Mouse (Mus musculus) CH12.LX (cell line): ENCODE data around the gene Sema4g.

ENCODE experiments used
- CTCF ChIP-seq, 2 experiments: IDR thresholded peaks in 1 of 2; conservative IDR thresholded peaks in 1 of 2; 2 replicates each; pipeline ENCODE4 v1.5.1; 2011 to 2012; ENCODE audit warnings: low read depth in 2 of 2, low read length in 2 of 2, improper control_type of control experiment in 1 of 2, inconsistent platforms in 1 of 2, mild to moderate bottlenecking in 1 of 2, moderate library complexity in 1 of 2
- PAX5 ChIP-seq: IDR thresholded peaks from 2 replicates; pipeline ENCODE4 v1.6.1; 2012; ENCODE audit warnings: low read length, inconsistent platforms, mixed read lengths
- ZNF384 ChIP-seq: IDR thresholded peaks from 2 replicates; pipeline ENCODE4 v1.6.1; 2012; ENCODE audit warnings: low read depth, low read length, improper control_type of control experiment, inconsistent platforms

GRCm38 (mm10) chr19:44991031-44991430, 2.1 kb downstream of the Sema4g start:
- TF ChIP-seq CTCF (conservative IDR thresholded peaks at IDR 0.05 in 1 of 2, IDR thresholded peaks at IDR 0.05 in 1 of 2; ENCODE audit: low read depth in 2 of 2, low read length in 2 of 2) (no peak), PAX5 (no peak), ZNF384 (no peak)
